Mouse (Mus musculus) inflammation-experienced regulatory T-cells (primary cell): ENCODE data around the gene Slc22a8. TPM values are rescaled to one million over a fixed set of nuclear protein-coding genes. Genes with fewer than 3 reads are reported as not detected.

ENCODE experiments used
- polyA plus RNA-seq, 2 experiments: library from polyadenylated mRNA; unstranded; fragments of 100-300 nt; shearing (Covaris generic); gene quantifications; one replicate each; pipeline ENCODE4 v1.2.1; 2017

Slc22a8 gene
- polyA plus RNA-seq, result 1 to 10 TPM in 1 of 2 experiments, under 1 TPM in 1; 0.12 to 1.8 TPM

DNA sequence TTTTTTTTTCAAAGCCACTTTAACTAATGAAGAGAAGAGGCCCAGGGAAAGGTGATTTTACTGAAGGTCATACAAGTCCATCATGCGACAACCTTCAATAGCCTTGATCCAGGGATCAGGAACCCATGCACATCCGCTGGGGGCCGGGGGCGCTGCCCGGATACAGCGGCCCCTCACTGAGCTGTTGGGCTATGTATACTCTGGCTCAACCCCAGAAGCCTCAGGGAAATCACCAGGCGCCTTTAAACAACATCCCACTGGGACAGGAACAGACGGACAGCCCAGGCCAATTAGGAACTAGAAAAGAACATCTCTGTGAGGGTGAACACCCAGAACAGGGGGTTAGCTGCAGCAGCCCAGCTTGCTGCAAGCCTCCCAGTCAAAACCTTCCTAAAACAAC, at the start of gene Slc22a8:
Gene Slc22a8, plus strand, starts transcription at position 301 of the 400 bp plus-strand sequence.

DNA sequence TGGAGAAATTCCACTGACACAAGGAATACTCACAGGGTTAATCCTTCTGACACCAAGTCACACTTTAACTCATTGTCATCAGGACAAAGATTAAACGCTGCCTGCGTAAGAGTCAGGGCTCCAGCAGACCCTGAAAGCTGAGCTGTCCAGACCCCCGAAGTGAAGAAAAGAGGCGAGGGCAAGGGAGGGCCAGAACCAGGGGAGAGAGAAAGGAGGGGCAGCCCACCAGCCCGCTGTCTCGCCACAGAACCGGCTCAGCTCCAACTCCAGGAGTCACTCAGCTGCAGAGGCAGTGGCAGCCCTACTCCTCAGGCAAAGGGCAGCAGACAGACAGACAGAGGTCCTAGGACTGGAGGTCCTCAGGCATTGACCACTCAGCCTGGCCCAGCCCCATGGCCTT, 26.9 kb downstream of the Slc22a8 start, which contains the start of gene Slc22a6:
Gene Slc22a6, plus strand, starts transcription at position 136 of the 400 bp plus-strand sequence.

Other genes starting within 250 kb of the Slc22a8 start
- under 1 TPM; 0.13 to 0.37 TPM for gene Slc22a30, start 186.1 kb upstream of the Slc22a8 start, polyA plus RNA-seq
- gene Slc22a6, start 26.8 kb downstream of the Slc22a8 start, polyA plus RNA-seq, result under 1 TPM; 0.06 to 0.58 TPM
- gene Chrm1, start 72.5 kb downstream of the Slc22a8 start, polyA plus RNA-seq, result under 1 TPM; 0.07 to 0.15 TPM
- gene Slc3a2, start 132.1 kb downstream of the Slc22a8 start, polyA plus RNA-seq, result 100 to 1,000 TPM; 155 to 158 TPM
- gene Wdr74, start 144.6 kb downstream of the Slc22a8 start, polyA plus RNA-seq, result 10 to 100 TPM; 67.5 to 85.9 TPM
- under 1 TPM in 1 of 2 experiments, not detected in 1; 0.60 TPM for gene 1700092M07Rik, start 149.5 kb downstream of the Slc22a8 start, polyA plus RNA-seq
- 100 to 1,000 TPM; 143 to 155 TPM for gene Stx5a, start 150.2 kb downstream of the Slc22a8 start, polyA plus RNA-seq
- 100 to 1,000 TPM; 255 to 317 TPM for gene Nxf1, start 165.8 kb downstream of the Slc22a8 start, polyA plus RNA-seq
- 10 to 100 TPM; 88.2 to 88.6 TPM for gene Tmem223, start 179.7 kb downstream of the Slc22a8 start, polyA plus RNA-seq
- 100 to 1,000 TPM; 159 to 171 TPM for gene Tmem179b, start 183.2 kb downstream of the Slc22a8 start, polyA plus RNA-seq
- gene Taf6l, start 195.2 kb downstream of the Slc22a8 start, polyA plus RNA-seq, result 10 to 100 TPM; 13.3 to 16.6 TPM
- 100 to 1,000 TPM; 140 to 144 TPM for gene Polr2g, start 207.3 kb downstream of the Slc22a8 start, polyA plus RNA-seq
- gene Zbtb3, start 211.3 kb downstream of the Slc22a8 start, polyA plus RNA-seq, result 1 to 10 TPM; 2.7 to 4.7 TPM
- 10 to 100 TPM; 41.8 to 55.6 TPM for gene Ttc9c, start 228.1 kb downstream of the Slc22a8 start, polyA plus RNA-seq
- gene Hnrnpul2, start 228.8 kb downstream of the Slc22a8 start, polyA plus RNA-seq, result 10 to 100 TPM in 1 of 2 experiments, 1 to 10 TPM in 1; 8.6 to 15.5 TPM
- not detected for gene AC129217.1, start 238.5 kb downstream of the Slc22a8 start, polyA plus RNA-seq
- gene Bscl2, start 246.2 kb downstream of the Slc22a8 start, polyA plus RNA-seq, result 10 to 100 TPM; 87.2 to 89.9 TPM
- gene Gng3, start 247.9 kb downstream of the Slc22a8 start, polyA plus RNA-seq, result under 1 TPM; 0.29 to 0.80 TPM